Mouse (Mus musculus) kidney, embryonic 14.5 days (tissue): ENCODE results near the gene Cldn6. TPM values are rescaled to one million over a fixed set of nuclear protein-coding genes. Genes with fewer than 3 reads are reported as not detected.

Experiments
- ATAC-seq: fragments of 200-750 bp; cut with Nextera tagmentation; 2 replicates; pipeline ENCODE4 v1.8.0; 2017; ENCODE audit warnings: moderate number of reproducible peaks, mild to moderate bottlenecking, moderate TSS enrichment, moderate library complexity; ENCODE audit not compliant: low FRiP score, low TSS enrichment
- H3K27ac ChIP-seq: fragments of 300-500 bp; sonication (generic); 2 replicates; pipeline ENCODE4 v1.5.1; 2014; ENCODE audit warnings: low read depth, mild to moderate bottlenecking, low read length, moderate library complexity, mixed read lengths
- H3K27me3 ChIP-seq: fragments of 300-500 bp; sonication (generic); 2 replicates; pipeline ENCODE4 v1.6.1; 2014; ENCODE audit warnings: mild to moderate bottlenecking, low read length; ENCODE audit not compliant: control insufficient read depth, insufficient read depth
- H3K36me3 ChIP-seq: fragments of 300-500 bp; sonication (generic); 2 replicates; pipeline ENCODE4 v1.6.1; 2014; ENCODE audit warnings: low read length, mixed read lengths; ENCODE audit not compliant: control insufficient read depth, insufficient read depth
- H3K4me1 ChIP-seq: fragments of 300-500 bp; sonication (generic); 2 replicates; pipeline ENCODE4 v1.6.1; 2014; ENCODE audit warnings: low read length, mixed read lengths; ENCODE audit not compliant: control insufficient read depth, insufficient read depth
- H3K4me2 ChIP-seq: fragments of 300-500 bp; sonication (generic); replicated peaks from 2 replicates; pipeline ENCODE4 v1.6.1; 2014; ENCODE audit warnings: low read depth, mild to moderate bottlenecking, low read length
- H3K4me3 ChIP-seq: fragments of 300-500 bp; sonication (generic); 2 replicates; pipeline ENCODE4 v1.5.1; 2014; ENCODE audit warnings: mild to moderate bottlenecking, low read length
- H3K9ac ChIP-seq: fragments of 300-500 bp; sonication (generic); 2 replicates; pipeline ENCODE4 v1.6.1; 2014; ENCODE audit warnings: low read depth, mild to moderate bottlenecking, low read length, moderate library complexity
- H3K9me3 ChIP-seq: fragments of 300-500 bp; sonication (generic); 2 replicates; pipeline ENCODE4 v1.6.1; 2016; ENCODE audit warnings: low read length; ENCODE audit not compliant: control insufficient read depth
- WGBS: fragments of 180-500 bp; shearing (Covaris S2); extraction: QIAGEN DNeasy Blood & Tissue Kit; methylation state at CpG from one replicate; pipeline ENCODE4 v1.1.7; 2014; 5-methylcytosine and 5-hydroxymethylcytosine counted together
- polyA plus RNA-seq: library from polyadenylated mRNA; unstranded; fragments of >200 nt; fragmentation: Nextera tagmentation; extraction: Ambion mirVana; gene quantifications from 2 replicates; pipeline ENCODE4 v1.2.1, GENCODE M21; 2014

Cldn6 gene
- polyA plus RNA-seq, 1 experiment from 2014 or later: 181 TPM

DNA sequence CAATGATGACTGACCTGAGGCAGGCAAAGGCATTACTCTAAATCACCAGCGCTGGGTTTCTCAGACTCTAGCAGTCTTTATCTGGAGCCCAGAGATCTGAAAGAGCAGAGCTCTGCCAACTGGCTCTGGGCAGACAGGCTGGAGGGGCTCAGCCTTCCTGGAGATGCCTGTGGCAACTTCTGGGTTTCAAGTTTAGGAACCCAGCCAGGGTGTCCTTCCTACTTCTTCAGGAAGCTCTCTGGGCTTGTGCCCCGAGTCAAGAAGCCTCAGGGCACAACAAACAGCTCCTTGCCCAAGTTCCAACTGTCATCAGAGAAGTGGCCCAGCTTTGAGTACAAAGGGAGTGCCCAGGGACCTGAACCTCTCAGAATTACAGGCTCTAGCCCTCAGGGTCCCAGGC, 24.6 kb upstream of the Cldn6 start:
- no peaks in the 10 kb centered on the region for H3K27me3 ChIP-seq
- 79% methylated on average over 2 of the region's 2 CpGs for WGBS
- H3K36me3 ChIP-seq: no peaks in the 10 kb centered on the region
- H3K4me1 ChIP-seq: no peaks in the 10 kb centered on the region
- H3K4me2 ChIP-seq: no peak overlapping the region
- no peak overlapping the region for H3K4me3 ChIP-seq
- ATAC-seq: no peak
- no peak overlapping the region for H3K27ac ChIP-seq
- no peak overlapping the region for H3K9ac ChIP-seq
- no peaks in the 10 kb centered on the region for H3K9me3 ChIP-seq

- no peak overlapping the region for H3K4me2 ChIP-seq
- no peaks in the 10 kb centered on the region for H3K9me3 ChIP-seq
- no peak overlapping the region for H3K9ac ChIP-seq
- WGBS: 81% methylated on average over 3 of the region's 3 CpGs
- ATAC-seq: no peak
- H3K4me1 ChIP-seq: no peaks in the 10 kb centered on the region; the same call in 1 of the 2 replicates
- no peaks in the 10 kb centered on the region for H3K36me3 ChIP-seq
- no peak overlapping the region for H3K27ac ChIP-seq
- H3K4me3 ChIP-seq: no peak overlapping the region
- H3K27me3 ChIP-seq: peaks cover 37% of the 10 kb centered on the region
Observed at GRCm38 (mm10) chr17:23658450-23658849, 20.6 kb upstream of the Cldn6 start.

- 0 out of 2 replicates have a peak, but pooled peaks have one; percentile 11 for ATAC-seq
- H3K9ac ChIP-seq: no peak within 1 kb of the TSS; the same call in 1 of the 2 replicates
- peak within 1 kb of the TSS; percentile 43 for H3K4me2 ChIP-seq
- H3K9me3 ChIP-seq: no peaks in the 10 kb centered on the region
- 5% methylated on average over 27 of the region's 27 CpGs for WGBS
- H3K36me3 ChIP-seq: no peaks in the 10 kb centered on the region
- H3K4me1 ChIP-seq: no peaks in the 10 kb centered on the region; the same call in 1 of the 2 replicates
- H3K4me3 ChIP-seq: peak within 1 kb of the TSS; percentile 27
- no peak within 1 kb of the TSS for H3K27ac ChIP-seq
- H3K27me3 ChIP-seq: peaks cover 37% of the 10 kb centered on the region
Observed at GRCm38 (mm10) chr17:23660117-23660875, 18.8 kb upstream of the Cldn6 start, which contains the start of gene Bicdl2. Gene Bicdl2, plus strand, starts transcription at chr17:23660506.

GRCm38 (mm10) chr17:23660876-23661200, 18.2 kb upstream of the Cldn6 start:
- Histone ChIP-seq H3K27me3 (peaks cover 37% of the 10 kb centered on the region), H3K4me2 (peak overlapping the region; percentile 43), H3K9me3 (no peaks in the 10 kb centered on the region), H3K36me3 (peaks cover under 1% of the 10 kb centered on the region; the same call in 1 of the 2 replicates), H3K27ac (no peak overlapping the region), H3K4me3 (peak overlapping the region; percentile 27), H3K9ac (no peak overlapping the region; the same call in 1 of the 2 replicates), H3K4me1 (no peaks in the 10 kb centered on the region; the same call in 1 of the 2 replicates)
- ATAC-seq: 0 out of 2 replicates have a peak, but pooled peaks have one; percentile 8
- WGBS: 2% methylated on average over 13 of the region's 14 CpGs

DNA sequence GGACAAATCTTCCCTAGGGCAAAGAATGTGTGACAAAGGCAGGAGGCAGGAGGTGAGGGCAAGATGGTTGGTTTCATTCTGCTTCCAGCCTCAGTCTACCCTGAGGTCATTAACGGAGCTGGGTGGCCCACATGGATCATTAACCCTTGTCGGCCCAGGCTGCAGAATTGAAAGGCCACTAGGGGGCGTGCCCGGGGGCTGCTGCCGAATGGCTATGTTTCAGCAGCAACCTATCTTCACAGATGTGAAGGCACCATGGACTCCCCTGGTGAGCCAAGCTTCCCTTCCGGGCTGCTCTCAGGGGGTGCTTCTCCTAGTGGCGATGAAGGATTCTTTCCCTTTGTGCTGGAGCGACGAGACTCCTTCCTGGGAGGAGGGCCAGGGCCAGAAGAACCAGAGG, 17.5 kb upstream of the Cldn6 start:
- Histone ChIP-seq H3K9ac (no peak overlapping the region), H3K4me1 (no peaks in the 10 kb centered on the region; the same call in 1 of the 2 replicates), H3K9me3 (no peaks in the 10 kb centered on the region), H3K4me2 (no peak overlapping the region), H3K27me3 (peaks cover 37% of the 10 kb centered on the region), H3K4me3 (no peak overlapping the region), H3K27ac (no peak overlapping the region), H3K36me3 (peaks cover 6% of the 10 kb centered on the region)
- no peak for ATAC-seq
- WGBS: 0% methylated on average over 9 of the region's 9 CpGs

DNA sequence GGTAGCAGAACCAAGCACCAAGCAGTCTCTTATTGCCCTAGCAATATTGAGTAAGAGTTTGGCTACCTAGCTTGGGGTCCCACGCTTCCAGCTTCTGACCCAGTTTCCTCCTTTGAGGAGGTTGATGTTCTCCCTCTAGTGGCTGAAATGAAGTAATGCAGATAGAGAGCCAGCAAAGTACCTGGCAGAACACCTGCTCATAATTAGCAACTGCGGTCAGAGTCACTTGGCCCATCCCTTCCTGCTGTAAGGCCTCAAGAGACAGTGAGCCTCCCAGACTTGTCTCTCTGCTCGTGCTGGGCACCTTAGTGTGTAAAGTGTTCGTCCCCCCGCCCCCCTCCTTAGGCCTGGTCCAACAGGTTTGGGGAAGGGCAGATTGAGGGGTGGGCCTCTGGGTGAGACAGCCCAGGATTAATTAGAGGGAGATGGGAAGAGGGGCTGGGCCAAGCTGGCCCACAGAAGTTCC, 14.5 kb upstream of the Cldn6 start:
- 8% methylated on average over 5 of the region's 5 CpGs for WGBS
- no peak; the same call in 1 of the 2 replicates for ATAC-seq

GRCm38 (mm10) chr17:23665511-23665910, 13.5 kb upstream of the Cldn6 start:
- no peak for ATAC-seq
- Histone ChIP-seq H3K9ac (no peak overlapping the region), H3K4me3 (no peak overlapping the region), H3K27me3 (peaks cover 26% of the 10 kb centered on the region), H3K9me3 (no peaks in the 10 kb centered on the region), H3K4me2 (no peak overlapping the region), H3K36me3 (peaks cover 38% of the 10 kb centered on the region), H3K27ac (no peak overlapping the region), H3K4me1 (no peaks in the 10 kb centered on the region; the same call in 1 of the 2 replicates)
- WGBS: 78% methylated on average over 14 of the region's 14 CpGs

More for the DNA sequence above, 14.5 kb upstream of the Cldn6 start:
- Histone ChIP-seq H3K9me3 (no peaks in the 10 kb centered on the region), H3K4me3 (no peak overlapping the region), H3K36me3 (peaks cover 30% of the 10 kb centered on the region), H3K4me1 (no peaks in the 10 kb centered on the region; the same call in 1 of the 2 replicates), H3K4me2 (no peak overlapping the region), H3K27me3 (peaks cover 35% of the 10 kb centered on the region), H3K27ac (no peak overlapping the region), H3K9ac (no peak overlapping the region)

- Histone ChIP-seq H3K4me2 (no peak overlapping the region), H3K27ac (no peak overlapping the region), H3K4me1 (peaks cover 21% of the 10 kb centered on the region; the same call in 1 of the 2 replicates), H3K4me3 (no peak overlapping the region), H3K9me3 (no peaks in the 10 kb centered on the region), H3K27me3 (no peaks in the 10 kb centered on the region), H3K9ac (no peak overlapping the region), H3K36me3 (peaks cover 38% of the 10 kb centered on the region)
- 91% methylated on average over 7 of the region's 7 CpGs for WGBS
- no peak for ATAC-seq
Observed at GRCm38 (mm10) chr17:23670516-23671074, 8.5 kb upstream of the Cldn6 start.

DNA sequence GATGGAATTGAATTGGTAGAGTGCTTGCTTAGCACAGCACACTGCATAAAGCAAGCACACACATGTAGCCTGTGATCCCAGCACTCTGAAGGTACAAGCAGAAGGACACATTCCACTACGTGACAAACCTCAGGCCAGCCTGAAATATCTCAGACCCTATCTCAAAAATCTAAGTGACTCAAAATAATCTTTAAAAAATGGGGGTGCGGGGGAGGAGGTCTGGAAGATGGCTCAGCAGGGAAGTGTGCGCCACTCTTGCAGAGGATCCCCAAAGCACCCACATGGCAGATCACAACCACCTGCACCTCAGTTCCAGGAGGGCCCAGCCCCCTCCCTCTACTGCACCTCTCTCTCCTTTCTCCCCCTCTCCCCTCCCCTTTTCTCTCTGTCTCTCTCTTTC, 7.5 kb upstream of the Cldn6 start:
- Histone ChIP-seq H3K4me1 (peaks cover 31% of the 10 kb centered on the region; the same call in 1 of the 2 replicates), H3K4me3 (no peak overlapping the region), H3K36me3 (peaks cover 32% of the 10 kb centered on the region), H3K27ac (no peak overlapping the region), H3K27me3 (no peaks in the 10 kb centered on the region), H3K9me3 (no peaks in the 10 kb centered on the region), H3K4me2 (no peak overlapping the region), H3K9ac (no peak overlapping the region)
- no peak for ATAC-seq
- 89% methylated on average over 3 of the region's 3 CpGs for WGBS
